Mouse (Mus musculus): ENCODE measurements around the gene Wbp2nl.
"Not testable (repeated sequence)": the region's sequence is repeated elsewhere in the genome, so short reads cannot be mapped to it uniquely, and the experiment has no call there.

The Wbp2nl gene

GRCm38 (mm10) chr15:82348258-82348998 lies 49.7 kb downstream of the Wbp2nl start:
- ATAC-seq (ENCODE audit: low TSS enrichment), result no peak

- ATAC-seq (ENCODE audit: low TSS enrichment), result no peak
These were observed 50.2 kb downstream of the Wbp2nl start for GRCm38 (mm10) chr15:82348999-82349341.

- no peak for ATAC-seq (ENCODE audit: low TSS enrichment)
These were observed 51.6 kb downstream of the Wbp2nl start for GRCm38 (mm10) chr15:82350349-82350748.

- no peak for ATAC-seq (ENCODE audit: low TSS enrichment)
These were observed 52.7 kb downstream of the Wbp2nl start for GRCm38 (mm10) chr15:82351480-82351879.

GRCm38 (mm10) chr15:82353078-82353744 lies 54.5 kb downstream of the Wbp2nl start:
- no peak for ATAC-seq (ENCODE audit: low TSS enrichment)

GRCm38 (mm10) chr15:82353745-82354113 lies 55.0 kb downstream of the Wbp2nl start:
- ATAC-seq (ENCODE audit: low TSS enrichment), result 0 out of 2 replicates have a peak, but pooled peaks have one; percentile 0

- ATAC-seq (ENCODE audit: low TSS enrichment), result peak; percentile 99
These were observed 55.6 kb downstream of the Wbp2nl start, which contains the start of gene Ndufa6 for GRCm38 (mm10) chr15:82354126-82354945. Gene Ndufa6 (minus strand): TSS chr15:82354322.

GRCm38 (mm10) chr15:82358431-82359260 lies 59.9 kb downstream of the Wbp2nl start:
- no peak for ATAC-seq (ENCODE audit: low TSS enrichment)

- 0 out of 2 replicates have a peak, but pooled peaks have one; percentile 47 for ATAC-seq (ENCODE audit: low TSS enrichment)
These were observed 62.8 kb downstream of the Wbp2nl start for GRCm38 (mm10) chr15:82361459-82362018.

- ATAC-seq (ENCODE audit: low TSS enrichment), result no peak
These were observed 63.5 kb downstream of the Wbp2nl start for GRCm38 (mm10) chr15:82362234-82362633.

- ATAC-seq (ENCODE audit: low TSS enrichment), result not testable (repeated sequence)
These were observed 65.0 kb downstream of the Wbp2nl start for GRCm38 (mm10) chr15:82363801-82364200.

All from frontal cortex, adult (tissue).